Mouse (Mus musculus) G1E (cell line): ENCODE measurements at regions not wholly inside any gene's neighbourhood (a gene's known extent, or its start where the extent isn't known, plus 50 kb on each side); places are given as distances from the start of the nearest gene placed in this dataset.

ENCODE experiments used
- CTCF ChIP-seq: IDR thresholded peaks from 2 replicates; pipeline ENCODE4 v1.5.1; 2012; ENCODE audit warnings: low read depth, low read length, inconsistent platforms, mixed read lengths
- GATA1 ChIP-seq: IDR thresholded peaks from 2 replicates; pipeline ENCODE4 v1.6.1; 2012; ENCODE audit warnings: borderline replicate concordance, low read length, inconsistent platforms, mixed read lengths
- POLR2AphosphoS5 ChIP-seq: IDR thresholded peaks from 2 replicates; pipeline ENCODE4 v1.6.1; 2012; ENCODE audit warnings: low read depth, low read length, inconsistent platforms; ENCODE audit not compliant: insufficient replicate concordance

GRCm38 (mm10) chr19:21186656-21187055, 85.4 kb upstream of the Zfand5 start:
- TF ChIP-seq CTCF (no peak), POLR2AphosphoS5 (no peak), GATA1 (no peak)
